Mouse (Mus musculus) liver, embryonic 14.5 days (tissue): ENCODE data around the gene Lep.

ENCODE experiments used
- CTCF ChIP-seq: IDR thresholded peaks from 2 replicates; pipeline ENCODE4 v1.5.1; 2016; ENCODE audit warnings: antibody characterized with exemption, low read depth, control low read depth
- EP300 ChIP-seq: IDR thresholded peaks from 2 replicates; pipeline ENCODE4 v1.6.1; 2016; ENCODE audit warnings: antibody characterized with exemption, low read depth

GRCm38 (mm10) chr6:29115756-29116155 is 55.7 kb downstream of the Lep start:
- TF ChIP-seq CTCF (no peak), EP300 (no peak)
